Mouse (Mus musculus): ENCODE measurements around the gene Nom1.

GRCm38 (mm10) chr5:29471855-29472665 is 37.6 kb downstream of the Nom1 start:
- TF ChIP-seq CTCF (IDR thresholded peaks at IDR 0.05; ENCODE audit: low read depth, low read length) (no peak), GATA1 (IDR thresholded peaks at IDR 0.05; ENCODE audit: borderline replicate concordance, low read length) (no peak), TAL1 (conservative IDR thresholded peaks at IDR 0.05; ENCODE audit: low read depth, low read length) (no peak), POLR2AphosphoS5 (IDR thresholded peaks at IDR 0.05; ENCODE audit: insufficient replicate concordance, low read depth, low read length) (no peak), GATA2 (IDR thresholded peaks at IDR 0.05; ENCODE audit: borderline replicate concordance, low read depth, low read length) (no peak)
